Mouse (Mus musculus): ENCODE measurements around the gene Shtn1. TPM values are rescaled to one million over a fixed set of nuclear protein-coding genes. Genes with fewer than 3 reads are reported as not detected.

Gene Shtn1
- polyA plus RNA-seq, 1 experiment from 2014 or later = 0.53 TPM

DNA sequence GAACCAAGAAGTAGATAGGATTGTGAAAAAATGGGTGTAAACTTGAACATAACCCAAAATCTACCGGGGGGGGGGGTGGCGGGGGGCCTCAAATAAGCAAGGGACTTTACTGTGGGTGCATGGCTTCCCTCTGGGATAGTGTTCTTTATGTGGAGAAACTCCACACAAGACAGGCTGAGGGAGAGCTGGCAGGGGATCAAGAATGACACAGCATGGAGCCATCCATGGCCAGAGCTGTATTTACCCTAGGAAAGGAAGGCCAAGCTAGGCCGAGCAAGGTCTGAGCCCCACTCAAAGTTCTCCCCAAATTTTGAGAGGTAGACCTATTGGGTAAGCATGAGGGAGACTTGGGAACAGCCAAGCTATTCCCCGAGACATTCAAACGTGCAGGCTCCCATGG, 28.4 kb downstream of the Shtn1 start:
- no peaks in the 10 kb centered on the region for H3K27me3 ChIP-seq (ENCODE audit: insufficient read depth, poor library complexity, severe bottlenecking)
- H3K4me3 ChIP-seq = no peak overlapping the region
- no peaks in the 10 kb centered on the region for H3K36me3 ChIP-seq
- no peaks in the 10 kb centered on the region for H3K9me3 ChIP-seq
- WGBS = 83% methylated on average over 5 of the region's 5 CpGs
- DNase-seq (ENCODE audit: low spot score) = no peak
- H3K4me1 ChIP-seq = no peaks in the 10 kb centered on the region
- H3K27ac ChIP-seq = no peak overlapping the region

DNA sequence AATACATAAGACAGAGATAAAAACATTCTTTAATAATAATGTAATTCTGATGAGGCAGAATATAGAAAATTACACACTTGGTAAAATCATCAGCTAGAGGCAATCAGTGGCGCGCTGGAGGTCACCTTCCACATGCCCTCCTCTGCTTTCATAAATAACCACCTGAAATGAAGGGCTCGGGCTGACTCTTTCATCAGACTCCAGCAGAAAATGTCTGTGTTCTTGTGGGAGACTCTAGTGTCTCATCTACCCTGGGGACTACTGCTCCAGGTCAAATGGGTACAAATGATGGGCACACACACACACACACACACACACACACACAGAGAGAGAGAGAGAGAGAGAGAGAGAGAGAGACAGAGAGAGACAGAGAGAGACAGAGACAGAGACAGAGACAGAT, 34.8 kb downstream of the Shtn1 start:
- H3K27me3 ChIP-seq (ENCODE audit: insufficient read depth, poor library complexity, severe bottlenecking) = no peaks in the 10 kb centered on the region
- no peaks in the 10 kb centered on the region for H3K36me3 ChIP-seq
- no peak for DNase-seq (ENCODE audit: low spot score)
- H3K4me3 ChIP-seq = no peak overlapping the region
- WGBS = 89% methylated on average over 3 of the region's 3 CpGs
- H3K27ac ChIP-seq = no peak overlapping the region
- no peaks in the 10 kb centered on the region for H3K4me1 ChIP-seq
- no peaks in the 10 kb centered on the region for H3K9me3 ChIP-seq

DNA sequence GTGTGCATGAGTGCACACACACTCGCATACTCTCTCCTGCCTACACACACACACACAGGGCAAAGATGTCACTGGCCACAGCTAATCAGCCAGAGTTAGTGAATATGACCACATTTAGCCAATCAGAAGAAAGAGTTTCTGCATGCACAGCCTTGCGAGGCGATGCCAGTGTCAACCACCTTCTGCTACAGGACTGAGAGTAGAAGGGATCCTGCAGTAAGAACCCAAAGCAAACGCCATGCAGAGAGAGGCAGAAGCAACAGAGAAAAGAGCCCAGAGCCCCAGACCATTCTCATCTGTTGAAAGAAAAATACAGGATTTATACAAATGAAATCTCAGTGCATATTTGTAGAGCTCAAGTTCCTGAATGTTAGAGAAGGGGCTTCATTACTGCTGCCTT, 37.1 kb downstream of the Shtn1 start:
- no peak for DNase-seq (ENCODE audit: low spot score)
- Histone ChIP-seq H3K9me3 (no peaks in the 10 kb centered on the region), H3K27ac (no peak overlapping the region), H3K4me3 (no peak overlapping the region), H3K27me3 (ENCODE audit: insufficient read depth, poor library complexity, severe bottlenecking) (no peaks in the 10 kb centered on the region), H3K36me3 (no peaks in the 10 kb centered on the region), H3K4me1 (no peaks in the 10 kb centered on the region)
- 80% methylated on average over 4 of the region's 4 CpGs for WGBS

DNA sequence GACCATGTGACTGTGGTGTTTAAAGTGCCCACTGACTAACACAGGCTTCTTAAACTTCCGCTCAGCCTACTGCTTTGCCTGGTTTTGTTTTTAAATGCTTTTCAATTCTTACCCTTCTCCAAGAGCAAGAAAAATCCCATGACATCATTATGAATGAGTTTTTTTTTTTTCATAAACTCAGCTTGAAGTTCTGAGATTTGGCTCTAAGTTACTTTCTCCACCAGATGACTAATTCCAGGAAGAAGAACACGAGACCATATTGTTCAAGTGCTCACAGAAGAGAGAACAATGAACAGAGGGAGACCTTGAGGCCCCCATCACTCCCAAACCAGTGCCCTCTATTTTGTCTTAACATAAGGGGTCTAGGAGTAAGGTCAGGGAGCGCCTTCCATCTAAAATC, 39.1 kb downstream of the Shtn1 start:
- Histone ChIP-seq H3K27ac (no peak overlapping the region), H3K4me3 (no peak overlapping the region), H3K36me3 (no peaks in the 10 kb centered on the region), H3K9me3 (no peaks in the 10 kb centered on the region), H3K27me3 (ENCODE audit: insufficient read depth, poor library complexity, severe bottlenecking) (no peaks in the 10 kb centered on the region), H3K4me1 (no peaks in the 10 kb centered on the region)
- no peak for DNase-seq (ENCODE audit: low spot score)
- WGBS = 76% methylated on average over 3 of the region's 3 CpGs

DNA sequence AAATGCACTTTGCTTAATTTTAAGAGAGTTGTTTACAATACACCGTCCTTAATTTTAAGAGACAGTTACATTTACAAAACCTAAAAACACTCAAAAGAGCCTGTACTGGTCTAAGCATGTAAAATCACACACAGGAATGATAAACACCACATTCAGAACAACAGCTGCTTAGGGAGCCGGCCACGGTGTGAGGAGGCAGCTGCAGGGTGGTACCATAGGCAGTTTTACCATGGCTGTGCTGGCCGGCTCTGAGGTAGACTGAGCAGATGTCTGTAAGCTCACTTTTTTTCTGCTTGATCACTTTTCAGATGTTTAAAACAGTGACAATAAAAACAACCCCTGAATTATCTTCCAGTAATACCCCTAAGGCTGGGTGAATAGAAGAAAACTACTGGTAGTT, 42.7 kb downstream of the Shtn1 start:
- no peaks in the 10 kb centered on the region for H3K4me1 ChIP-seq
- 75% methylated on average over 4 of the region's 4 CpGs for WGBS
- H3K36me3 ChIP-seq = no peaks in the 10 kb centered on the region
- no peak overlapping the region for H3K27ac ChIP-seq
- H3K4me3 ChIP-seq = no peak overlapping the region
- H3K9me3 ChIP-seq = no peaks in the 10 kb centered on the region
- DNase-seq (ENCODE audit: low spot score) = no peak
- no peaks in the 10 kb centered on the region for H3K27me3 ChIP-seq (ENCODE audit: insufficient read depth, poor library complexity, severe bottlenecking)

DNA sequence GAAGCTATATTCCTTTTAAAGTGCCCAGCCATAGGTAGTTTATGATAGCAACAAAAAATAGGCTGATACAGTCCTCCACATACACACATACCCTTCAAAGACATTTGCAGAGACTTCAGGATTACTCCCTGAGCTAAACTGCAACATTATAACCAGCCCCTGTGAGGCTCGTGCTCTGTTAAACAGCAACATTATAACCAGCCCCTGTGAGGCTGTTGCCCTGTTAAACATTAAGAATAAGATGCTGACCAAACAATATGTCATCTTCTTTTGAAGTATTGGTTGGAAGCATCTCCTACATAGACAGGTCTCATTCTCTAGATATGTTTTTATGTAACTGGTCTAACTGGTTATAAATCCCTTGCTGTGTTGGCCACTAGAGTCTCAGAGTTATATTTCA, 45.7 kb downstream of the Shtn1 start:
- Histone ChIP-seq H3K9me3 (no peaks in the 10 kb centered on the region), H3K4me3 (no peak overlapping the region), H3K4me1 (no peaks in the 10 kb centered on the region), H3K36me3 (no peaks in the 10 kb centered on the region), H3K27ac (no peak overlapping the region), H3K27me3 (ENCODE audit: insufficient read depth, poor library complexity, severe bottlenecking) (no peaks in the 10 kb centered on the region)
- 88% methylated on average over 1 of the region's 1 CpGs for WGBS
- DNase-seq (ENCODE audit: low spot score) = no peak

DNA sequence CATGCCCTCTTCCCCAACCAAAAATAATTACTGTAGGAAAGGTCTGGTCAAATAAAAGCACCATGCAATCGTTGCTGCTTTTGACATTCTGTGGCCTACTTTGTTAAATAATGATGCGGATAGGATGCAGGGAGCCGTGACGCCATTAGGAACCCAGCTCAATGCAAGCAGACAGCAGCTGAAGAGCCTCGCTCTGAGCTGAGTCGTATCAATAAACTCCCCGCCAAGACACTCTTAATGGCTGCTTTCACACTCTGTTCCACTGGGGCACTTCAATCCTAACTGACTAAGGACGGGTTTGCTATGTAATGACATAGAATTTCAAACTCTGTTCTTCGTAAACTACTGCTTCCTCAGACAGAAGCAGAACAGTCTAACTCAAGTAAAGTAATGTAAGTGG, 46.9 kb downstream of the Shtn1 start:
- Histone ChIP-seq H3K4me1 (no peaks in the 10 kb centered on the region), H3K9me3 (no peaks in the 10 kb centered on the region), H3K36me3 (no peaks in the 10 kb centered on the region), H3K27me3 (ENCODE audit: insufficient read depth, poor library complexity, severe bottlenecking) (no peaks in the 10 kb centered on the region), H3K4me3 (no peak overlapping the region), H3K27ac (no peak overlapping the region)
- DNase-seq (ENCODE audit: low spot score) = no peak
- WGBS = 78% methylated on average over 9 of the region's 9 CpGs

DNA sequence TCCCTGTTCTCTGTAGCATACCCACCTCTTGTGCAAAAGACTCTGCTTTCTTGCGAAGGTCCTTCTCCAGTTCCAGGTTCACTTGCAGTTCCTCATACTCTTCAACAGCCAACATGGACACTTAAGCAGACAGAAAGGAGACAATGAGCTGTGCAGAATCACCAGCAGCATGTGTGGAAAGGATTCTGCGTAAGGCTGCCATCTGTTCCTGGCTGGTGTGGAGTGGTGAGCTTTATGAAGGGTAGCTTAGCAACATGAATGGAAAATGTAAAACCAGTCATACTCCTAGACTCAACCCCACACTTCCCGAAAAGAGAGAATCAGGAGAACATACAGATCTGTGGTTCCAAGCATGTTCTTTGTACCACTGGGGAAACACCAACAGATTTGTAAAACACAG, 47.8 kb downstream of the Shtn1 start:
- no peaks in the 10 kb centered on the region for H3K9me3 ChIP-seq
- no peak overlapping the region for H3K4me3 ChIP-seq
- no peaks in the 10 kb centered on the region for H3K36me3 ChIP-seq
- H3K4me1 ChIP-seq = no peaks in the 10 kb centered on the region
- H3K27ac ChIP-seq = no peak overlapping the region
- WGBS = 90% methylated on average over 3 of the region's 3 CpGs
- DNase-seq (ENCODE audit: low spot score) = no peak
- no peaks in the 10 kb centered on the region for H3K27me3 ChIP-seq (ENCODE audit: insufficient read depth, poor library complexity, severe bottlenecking)

DNA sequence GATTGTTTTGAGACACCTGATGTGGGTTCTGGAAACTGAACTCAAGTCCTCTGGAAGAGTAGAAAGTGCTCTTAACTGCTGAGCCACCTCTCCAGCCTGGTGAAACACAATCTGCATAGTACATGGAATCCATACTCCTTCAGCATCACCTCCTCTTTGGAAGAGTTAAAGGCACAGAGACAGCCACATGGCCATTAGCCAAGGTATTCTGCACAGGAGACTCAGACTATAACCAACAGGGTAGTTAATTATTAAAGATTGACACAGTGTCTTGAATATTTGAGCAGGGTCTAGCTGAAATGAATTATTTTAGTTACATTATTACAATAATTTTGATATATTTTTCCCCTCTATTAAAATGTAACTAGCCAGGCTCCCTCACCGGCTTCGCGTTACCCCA, 52.0 kb downstream of the Shtn1 start:
- no peak for DNase-seq (ENCODE audit: low spot score)
- 84% methylated on average over 3 of the region's 3 CpGs for WGBS
- Histone ChIP-seq H3K27me3 (ENCODE audit: insufficient read depth, poor library complexity, severe bottlenecking) (no peaks in the 10 kb centered on the region), H3K36me3 (no peaks in the 10 kb centered on the region), H3K9me3 (0 out of 2 replicates have a peak, but pooled peaks cover 3% of the 10 kb centered on the region), H3K4me3 (no peak overlapping the region), H3K4me1 (no peaks in the 10 kb centered on the region), H3K27ac (no peak overlapping the region)

DNA sequence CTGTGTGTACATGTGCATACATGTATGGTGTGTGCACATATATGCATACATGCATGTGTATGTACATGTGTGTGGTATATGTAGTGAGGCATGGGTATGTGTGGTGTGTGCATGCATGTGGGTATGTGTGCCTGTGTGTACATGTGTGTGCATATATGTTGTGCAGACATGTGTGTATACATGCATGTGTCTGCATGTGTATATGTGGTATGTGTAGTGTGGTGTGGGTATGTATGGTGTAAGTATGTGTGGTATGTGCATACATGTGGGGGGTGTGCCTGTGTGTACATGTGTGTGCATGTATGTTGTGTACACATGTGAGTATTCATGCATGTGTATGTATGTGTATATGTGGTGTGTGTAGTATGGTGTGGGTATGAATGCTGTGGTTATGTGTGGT, 54.3 kb downstream of the Shtn1 start:
- Histone ChIP-seq H3K4me3 (no peak overlapping the region), H3K27me3 (ENCODE audit: insufficient read depth, poor library complexity, severe bottlenecking) (no peaks in the 10 kb centered on the region), H3K27ac (no peak overlapping the region), H3K36me3 (no peaks in the 10 kb centered on the region), H3K9me3 (0 out of 2 replicates have a peak, but pooled peaks cover 3% of the 10 kb centered on the region), H3K4me1 (no peaks in the 10 kb centered on the region)
- no peak for DNase-seq (ENCODE audit: low spot score)

DNA sequence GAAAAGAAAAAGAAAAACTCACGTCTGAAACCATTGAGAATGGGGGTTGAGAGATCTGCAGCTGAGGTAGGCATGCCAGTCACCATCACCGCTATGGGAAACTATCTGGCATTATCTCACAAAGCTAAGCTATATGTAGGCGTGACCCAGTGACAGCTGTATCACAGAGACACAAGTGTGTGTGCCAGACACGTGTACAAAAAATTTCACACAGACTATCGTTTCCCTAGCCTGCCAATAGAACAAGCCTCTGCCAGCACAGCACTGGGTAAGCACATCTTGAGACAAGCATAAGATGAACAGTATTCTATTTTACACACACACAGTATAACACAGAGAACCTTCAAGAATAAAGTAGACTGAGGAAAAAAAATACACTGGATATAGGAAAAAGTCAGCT, 65.1 kb downstream of the Shtn1 start:
- 69% methylated on average over 5 of the region's 5 CpGs for WGBS
- 0 out of 2 replicates have a peak, but pooled peaks cover 13% of the 10 kb centered on the region for H3K27me3 ChIP-seq (ENCODE audit: insufficient read depth, poor library complexity, severe bottlenecking)
- H3K9me3 ChIP-seq = no peaks in the 10 kb centered on the region
- DNase-seq (ENCODE audit: low spot score) = no peak
- no peaks in the 10 kb centered on the region for H3K36me3 ChIP-seq
- no peak overlapping the region for H3K4me3 ChIP-seq
- H3K27ac ChIP-seq = no peak overlapping the region
- no peaks in the 10 kb centered on the region for H3K4me1 ChIP-seq

DNA sequence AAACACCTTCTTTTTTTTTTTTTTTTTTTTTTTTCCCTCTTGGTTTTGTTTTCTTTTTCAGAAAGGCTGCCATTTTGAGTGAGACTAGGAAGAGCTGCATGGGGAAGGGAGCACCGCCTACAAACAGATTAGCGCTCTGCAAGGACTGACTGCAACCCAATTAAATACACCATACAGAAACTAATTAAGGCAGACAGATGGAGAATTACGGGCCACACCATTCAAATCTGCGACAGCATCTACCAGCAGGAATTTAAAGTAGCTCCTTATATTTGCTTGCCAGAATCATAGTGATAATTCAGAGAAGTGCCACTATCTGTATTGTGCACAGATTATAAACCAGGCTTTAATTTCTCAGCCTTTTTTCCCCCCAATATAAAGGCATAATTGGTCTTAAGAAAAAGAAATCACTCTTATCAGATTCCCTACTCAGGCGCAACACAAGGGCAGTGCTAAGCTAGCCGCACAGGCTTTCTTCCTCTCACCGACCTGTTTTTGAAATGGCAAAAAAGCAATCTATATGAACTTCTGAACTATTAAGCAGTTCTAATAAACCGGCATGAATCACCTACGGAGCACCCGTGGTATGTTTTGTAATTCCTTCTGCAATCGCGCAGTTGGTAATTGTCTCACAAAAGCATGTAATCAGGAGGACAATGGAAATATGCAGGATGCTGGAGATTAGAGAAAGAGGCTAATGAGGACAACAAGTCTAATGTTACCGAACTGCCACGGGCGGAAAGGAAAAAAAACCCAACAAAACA, 69.1 kb downstream of the Shtn1 start:
- 79% methylated on average over 15 of the region's 15 CpGs for WGBS
- 0 out of 2 replicates have a peak, but pooled peaks cover 13% of the 10 kb centered on the region for H3K27me3 ChIP-seq (ENCODE audit: insufficient read depth, poor library complexity, severe bottlenecking)
- H3K27ac ChIP-seq = no peak overlapping the region
- H3K36me3 ChIP-seq = no peaks in the 10 kb centered on the region
- no peak for DNase-seq (ENCODE audit: low spot score)
- no peaks in the 10 kb centered on the region for H3K4me1 ChIP-seq
- no peaks in the 10 kb centered on the region for H3K9me3 ChIP-seq
- H3K4me3 ChIP-seq = no peak overlapping the region

DNA sequence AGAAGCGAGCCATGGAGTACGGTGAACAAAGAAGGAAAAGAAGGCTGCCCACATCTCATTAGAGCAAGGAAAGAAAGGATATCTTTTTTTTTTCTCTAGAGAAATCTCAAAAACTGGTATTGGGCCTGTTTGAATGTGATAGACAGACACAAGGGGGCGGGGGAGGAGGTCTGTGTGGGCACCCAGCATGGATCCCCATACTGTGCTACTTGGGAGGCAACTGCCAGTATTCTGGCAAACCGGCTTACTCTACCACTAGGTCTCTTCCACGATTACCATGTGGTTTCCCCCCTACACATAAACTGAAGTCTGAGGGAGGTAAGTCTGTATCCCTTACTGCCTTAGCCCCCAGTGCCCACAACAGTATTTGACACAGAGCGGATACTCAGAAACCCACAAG, 73.1 kb downstream of the Shtn1 start:
- 84% methylated on average over 6 of the region's 6 CpGs for WGBS
- Histone ChIP-seq H3K4me3 (no peak overlapping the region), H3K27ac (no peak overlapping the region), H3K4me1 (no peaks in the 10 kb centered on the region), H3K36me3 (no peaks in the 10 kb centered on the region), H3K27me3 (ENCODE audit: insufficient read depth, poor library complexity, severe bottlenecking) (0 out of 2 replicates have a peak, but pooled peaks cover under 1% of the 10 kb centered on the region), H3K9me3 (no peaks in the 10 kb centered on the region)
- DNase-seq (ENCODE audit: low spot score) = no peak

DNA sequence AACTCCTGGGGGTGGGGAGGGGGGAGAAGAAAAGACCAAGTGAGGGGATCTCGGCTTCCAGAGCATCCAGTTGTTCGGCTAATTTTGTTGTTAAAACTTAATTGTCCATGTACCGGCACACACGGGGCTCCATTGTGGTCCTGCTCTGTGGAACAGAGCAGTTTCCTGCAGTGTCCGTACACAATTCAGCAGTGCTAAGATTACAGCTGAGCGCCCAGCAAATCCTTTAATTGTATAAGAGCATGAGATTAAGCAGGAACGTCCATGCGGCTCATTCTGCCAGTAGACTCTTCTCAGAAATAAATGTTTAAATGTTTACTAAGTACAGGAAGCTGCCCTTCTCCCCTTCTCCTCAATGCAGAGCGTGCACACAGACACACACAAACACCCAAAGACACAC, 94.3 kb downstream of the Shtn1 start:
- Histone ChIP-seq H3K36me3 (no peaks in the 10 kb centered on the region), H3K4me3 (no peak overlapping the region), H3K27me3 (ENCODE audit: insufficient read depth, poor library complexity, severe bottlenecking) (peaks cover 15% of the 10 kb centered on the region; the same call in 1 of the 2 replicates), H3K9me3 (no peaks in the 10 kb centered on the region), H3K4me1 (peaks cover 4% of the 10 kb centered on the region; the same call in 1 of the 2 replicates), H3K27ac (no peak overlapping the region)
- DNase-seq (ENCODE audit: low spot score) = no peak
- WGBS = 63% methylated on average over 9 of the region's 9 CpGs
